Mouse (Mus musculus) large intestine, adult 2 months (tissue): Measurements from ENCODE around the gene Pkn1. TPM values are rescaled to one million over a fixed set of nuclear protein-coding genes. Genes with fewer than 3 reads are reported as not detected.

ENCODE experiments used
- DNase-seq: peaks from one replicate; pipeline ENCODE4 v3.0.0-alpha.2; 2012; ENCODE audit warnings: low read depth, low spot score
- whole genome bisulfite sequencing: fragments of 180-500 bp; shearing (Covaris S2); methylation state at CpG from one replicate; pipeline ENCODE4 v1.1.7; 2018; 5-methylcytosine and 5-hydroxymethylcytosine counted together
- polyA plus RNA-seq: library from polyadenylated mRNA; depleted of rRNA; stranded (reverse); fragments of >200 nt; gene quantifications from 2 replicates; pipeline ENCODE4 v1.2.3, GENCODE M21; 2012

Gene Pkn1
- polyA plus RNA-seq, 1 experiment, result 87.2 TPM

DNA sequence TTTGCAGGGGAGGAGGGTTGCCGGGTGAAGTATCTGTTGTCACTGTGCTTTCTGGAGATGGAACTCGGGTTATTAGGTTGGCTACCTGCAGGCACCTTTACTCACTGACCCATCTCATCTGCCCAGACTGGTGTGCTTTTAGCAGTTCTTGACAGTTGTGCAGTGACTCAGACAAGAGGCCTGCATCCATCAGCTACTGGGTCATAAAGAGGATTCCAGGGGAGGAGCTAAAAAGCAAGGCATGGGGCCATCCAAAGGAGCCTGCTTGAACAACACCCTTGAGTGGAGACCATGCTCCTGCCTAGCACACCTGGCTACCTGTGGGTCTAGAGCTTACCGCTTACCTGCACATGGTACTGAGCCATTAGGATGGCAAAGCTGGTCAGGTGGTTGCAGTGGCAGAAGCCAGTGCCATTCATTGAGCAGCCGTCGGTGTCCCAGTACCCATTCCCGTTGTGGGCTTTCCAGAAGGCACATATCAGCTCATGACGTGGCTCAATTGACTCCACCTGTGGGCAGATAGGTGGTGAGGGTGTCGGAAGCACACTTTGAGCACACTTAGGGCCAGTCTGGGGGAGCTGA, 26.6 kb upstream of the Pkn1 start:
- 91% methylated on average over 8 of the region's 8 CpGs for WGBS
- DNase-seq, result no peak

DNA sequence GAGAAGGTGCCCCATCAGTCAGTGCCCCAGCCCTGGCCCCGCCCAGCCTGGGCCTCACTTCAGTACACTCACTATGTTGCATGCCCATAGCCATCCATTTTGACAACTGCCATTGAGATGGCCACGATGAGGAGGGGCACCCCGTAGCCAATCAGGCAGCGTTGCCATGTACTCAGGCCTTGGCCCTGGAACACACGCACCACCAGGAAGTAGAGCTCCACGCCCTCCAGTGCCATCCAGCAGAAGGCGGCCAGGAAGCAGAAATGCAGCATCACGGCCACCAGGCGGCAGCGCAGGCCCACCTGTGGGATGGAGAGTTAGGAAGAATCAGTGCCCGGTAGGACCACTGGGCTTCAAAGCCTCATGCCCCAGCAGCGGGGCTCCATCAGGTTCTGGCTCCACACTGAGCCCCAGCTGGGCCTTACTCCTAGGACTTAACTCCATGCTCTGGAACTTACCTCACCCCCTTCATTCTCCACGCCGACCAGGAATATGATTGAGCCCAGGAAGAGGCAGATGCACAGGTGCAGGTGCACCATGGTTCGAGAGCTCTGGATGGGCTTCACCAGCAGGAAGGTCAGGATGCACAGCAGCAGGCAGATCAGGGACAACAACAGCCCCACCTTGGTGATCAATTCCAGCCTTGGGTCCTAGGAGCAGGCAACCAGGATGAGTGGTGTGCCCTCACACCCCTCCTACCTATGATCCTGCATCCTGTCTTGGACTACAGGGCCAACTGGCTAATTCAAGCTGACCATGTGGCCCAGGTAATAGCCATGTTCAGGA, 25.9 kb upstream of the Pkn1 start:
- 29% methylated on average over 15 of the region's 15 CpGs for WGBS
- DNase-seq, result no peak

DNA sequence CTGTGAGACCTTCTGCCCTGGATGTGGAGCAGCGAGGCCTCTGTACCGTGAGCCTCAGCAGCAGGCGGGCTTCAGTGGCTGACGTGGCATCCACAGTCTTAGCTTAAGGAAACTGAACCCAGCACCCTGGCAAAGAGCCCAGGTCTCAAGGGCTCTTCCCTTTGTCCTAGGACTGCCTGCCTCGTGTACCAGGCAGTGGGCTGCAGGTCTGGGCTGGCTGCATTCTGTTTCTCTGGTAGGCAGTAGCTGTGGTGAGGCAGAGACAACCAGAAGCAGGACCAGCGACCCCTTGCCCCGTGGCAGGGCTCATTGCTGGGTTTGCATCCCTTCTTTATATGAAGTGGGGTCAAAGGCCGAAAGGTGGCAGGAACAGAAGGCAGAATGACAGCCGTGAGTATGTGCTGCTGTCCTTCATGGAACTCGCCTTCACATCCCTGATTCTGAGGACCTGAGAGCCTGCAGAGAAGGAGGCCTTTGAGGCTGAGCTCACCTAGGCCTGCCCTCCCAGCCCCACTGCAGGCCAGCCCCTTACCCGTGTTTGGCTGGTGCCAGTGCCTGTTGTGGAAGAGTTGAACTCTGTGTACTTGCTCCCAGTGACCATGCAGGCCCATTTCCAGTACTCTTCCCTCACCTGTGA, 24.6 kb upstream of the Pkn1 start:
- 68% methylated on average over 11 of the region's 11 CpGs for WGBS
- no peak for DNase-seq

DNA sequence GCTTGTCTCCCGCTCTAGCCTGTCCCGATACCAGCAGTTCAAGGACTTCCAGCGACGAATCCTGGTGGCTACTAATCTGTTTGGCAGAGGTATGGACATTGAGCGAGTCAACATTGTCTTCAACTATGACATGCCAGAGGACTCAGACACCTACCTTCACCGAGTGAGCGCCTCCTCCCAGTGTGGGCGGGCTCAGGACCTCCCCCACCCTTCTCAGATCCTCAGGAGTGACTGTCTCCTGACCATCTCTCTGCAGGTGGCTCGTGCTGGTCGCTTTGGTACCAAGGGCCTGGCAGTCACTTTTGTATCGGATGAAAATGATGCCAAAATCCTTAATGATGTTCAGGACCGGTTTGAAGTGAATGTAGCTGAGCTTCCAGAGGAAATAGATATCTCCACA, 23.7 kb upstream of the Pkn1 start:
- WGBS, result 89% methylated on average over 12 of the region's 12 CpGs

DNA sequence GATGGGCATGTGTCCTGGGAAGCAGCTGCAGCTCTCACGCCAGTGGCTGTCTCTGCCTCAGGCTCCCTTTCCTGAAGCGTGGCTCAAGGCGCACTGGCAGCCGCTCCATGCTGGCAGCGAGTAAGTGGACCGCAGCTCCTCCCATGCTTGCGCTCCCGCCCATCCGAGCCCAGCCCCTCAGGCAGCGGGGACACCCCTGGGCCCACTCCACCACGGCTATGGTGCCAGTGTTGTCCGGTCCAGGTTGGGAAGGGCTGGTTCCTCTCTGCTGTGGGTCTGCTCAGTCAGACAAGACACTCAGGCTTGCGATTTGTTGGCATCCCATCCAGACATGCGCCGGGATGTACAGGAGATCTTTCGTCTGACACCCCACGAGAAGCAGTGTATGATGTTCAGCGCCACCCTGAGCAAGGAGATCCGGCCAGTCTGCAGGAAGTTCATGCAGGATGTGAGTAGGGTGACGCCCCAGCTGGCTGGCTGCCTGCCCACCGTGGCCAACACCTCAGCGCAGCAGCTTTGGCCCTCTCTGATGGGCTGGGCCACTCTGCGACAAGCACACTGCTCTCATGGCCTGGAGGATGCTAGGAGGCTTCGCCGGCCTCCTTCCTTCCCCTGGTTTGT, 22.5 kb upstream of the Pkn1 start:
- DNase-seq, result no peak
- WGBS, result 70% methylated on average over 25 of the region's 25 CpGs

More for the DNA sequence above, 23.7 kb upstream of the Pkn1 start:
- no peak for DNase-seq

DNA sequence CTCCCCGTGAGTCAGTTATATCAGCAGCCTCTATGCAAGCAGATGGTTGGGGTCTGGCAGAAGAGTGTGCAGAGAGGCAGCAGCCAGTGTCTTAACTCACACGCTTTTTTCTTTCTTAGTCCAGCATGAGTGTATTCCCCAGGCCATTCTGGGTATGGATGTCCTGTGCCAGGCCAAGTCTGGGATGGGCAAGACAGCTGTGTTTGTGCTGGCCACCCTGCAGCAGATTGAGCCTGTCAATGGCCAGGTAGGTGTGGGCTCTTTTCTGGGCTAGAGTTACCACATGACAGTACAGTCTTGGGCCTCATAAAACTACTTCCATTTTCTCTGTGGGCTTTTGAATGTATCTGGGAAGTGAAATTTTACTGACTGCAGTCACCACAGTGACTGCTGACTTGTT, 20.7 kb upstream of the Pkn1 start:
- 72% methylated on average over 2 of the region's 2 CpGs for WGBS
- no peak for DNase-seq

DNA sequence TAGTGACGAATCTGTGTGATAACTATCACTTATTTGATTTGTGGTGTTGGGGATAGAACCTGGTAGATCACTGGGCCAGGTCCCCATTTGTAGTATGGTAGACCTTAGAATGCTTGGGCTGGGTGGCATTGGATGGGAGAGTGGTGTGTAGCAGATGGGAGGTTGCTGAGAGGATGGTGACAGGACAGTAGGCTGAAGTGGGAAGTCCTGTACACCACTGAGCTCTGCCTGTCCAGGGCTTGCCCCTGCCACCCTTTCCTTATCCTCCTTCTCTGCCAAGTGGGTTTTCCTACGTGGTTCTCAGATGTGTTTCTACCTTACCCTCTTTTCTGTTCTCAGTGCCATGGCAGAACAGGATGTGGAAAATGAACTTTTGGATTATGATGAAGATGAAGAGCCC, 20.1 kb upstream of the Pkn1 start:
- DNase-seq, result no peak
- WGBS, result 66% methylated on average over 2 of the region's 2 CpGs

DNA sequence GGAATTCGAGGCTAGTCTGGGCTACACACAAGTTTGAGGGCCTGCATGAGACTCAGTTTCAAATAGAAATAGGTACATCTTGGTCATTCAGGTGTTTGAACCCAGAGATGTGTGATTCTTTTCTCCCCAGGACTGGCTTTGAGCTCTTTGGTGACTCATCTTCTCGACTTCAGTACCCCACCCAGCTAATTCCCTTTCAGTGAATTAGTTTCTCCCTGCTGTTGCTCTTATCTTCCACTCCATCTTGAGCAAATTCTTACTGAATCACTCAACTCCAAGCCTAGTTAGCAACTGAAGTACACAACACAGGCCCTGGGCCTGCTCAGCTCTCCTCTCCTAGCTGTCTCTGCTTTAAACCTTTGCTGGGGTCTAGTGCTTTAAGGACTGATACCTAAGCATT, 17.6 kb upstream of the Pkn1 start:
- DNase-seq, result no peak
- 27% methylated on average over 2 of the region's 2 CpGs for WGBS

DNA sequence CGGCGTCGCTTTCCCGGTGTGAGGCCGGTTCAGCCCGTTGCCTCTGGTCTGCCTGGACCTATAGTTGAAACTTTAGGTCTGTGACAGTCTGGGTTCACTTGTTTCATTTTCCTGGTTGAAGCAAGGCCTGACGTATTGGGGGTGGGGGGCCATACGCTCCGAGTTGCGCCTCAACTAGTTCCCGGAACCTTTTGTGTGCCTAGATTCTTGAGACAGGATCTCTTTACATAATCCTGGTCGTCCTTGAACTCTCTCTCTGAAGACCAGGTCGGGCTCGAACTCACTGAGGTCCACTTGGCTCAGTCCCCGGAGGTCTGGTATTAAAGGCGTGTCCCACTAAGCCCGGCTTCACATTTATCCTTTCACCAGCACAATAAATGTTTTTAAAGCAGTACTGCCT, 16.8 kb upstream of the Pkn1 start:
- no peak for DNase-seq

DNA sequence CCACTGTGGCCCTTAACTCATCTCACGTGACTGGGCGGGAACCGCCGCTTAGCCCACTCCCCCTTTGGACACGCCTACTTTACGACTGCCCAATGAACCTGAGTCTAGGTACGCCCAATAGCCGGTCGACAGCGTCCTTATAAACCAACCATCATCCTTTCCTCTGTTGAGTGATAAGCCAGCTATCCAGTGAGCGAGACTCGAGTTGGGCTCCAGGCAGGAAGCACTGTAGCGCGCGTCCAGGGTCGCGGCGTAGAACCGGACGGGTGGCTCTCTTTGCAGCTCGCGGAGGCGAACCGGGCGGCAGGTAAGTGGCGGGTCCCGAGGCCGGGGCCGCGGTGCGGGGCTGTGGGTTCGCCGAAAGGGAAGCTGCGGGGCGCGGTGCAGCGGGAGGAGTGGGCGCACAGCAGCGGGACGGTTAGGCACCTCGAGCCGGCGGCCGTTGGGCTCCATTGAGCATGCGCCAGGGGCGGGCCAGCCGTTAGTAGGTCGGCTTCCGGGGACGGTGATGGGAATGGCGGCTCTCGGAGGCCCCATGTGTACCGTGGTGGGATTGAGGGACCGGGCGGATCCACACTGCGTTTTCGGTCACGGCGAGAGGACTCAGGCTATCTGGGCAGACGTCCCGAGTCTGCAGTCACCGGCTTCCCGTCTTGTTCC, 16.2 kb upstream of the Pkn1 start, which contains the start of gene Ddx39:
TSS of gene Ddx39 (plus strand) at position 147 of the 660 bp plus-strand sequence.
- peak; percentile 100 for DNase-seq
- WGBS, result under 1% methylated on average over 63 of the region's 63 CpGs

More for the DNA sequence above, 16.8 kb upstream of the Pkn1 start:
- WGBS, result 0% methylated on average over 17 of the region's 17 CpGs

DNA sequence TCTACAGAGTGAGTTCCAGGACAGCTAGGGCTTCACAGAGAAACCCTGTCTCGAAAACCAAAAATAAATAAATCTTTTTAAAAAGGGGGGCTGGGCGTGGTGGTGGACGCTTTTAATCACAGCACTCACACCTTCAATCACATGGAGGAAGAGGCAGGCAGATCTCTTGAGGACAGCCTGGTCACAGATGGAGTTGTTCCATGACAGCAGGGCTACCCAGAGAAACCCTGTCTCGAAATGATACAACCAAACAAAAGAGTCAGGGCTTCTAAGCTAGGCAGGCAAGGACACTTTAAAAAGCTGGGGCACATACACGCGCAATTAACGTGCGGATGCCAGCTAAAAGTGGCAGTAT, 15.7 kb upstream of the Pkn1 start:
- WGBS, result 13% methylated on average over 8 of the region's 8 CpGs
- DNase-seq, result no peak

DNA sequence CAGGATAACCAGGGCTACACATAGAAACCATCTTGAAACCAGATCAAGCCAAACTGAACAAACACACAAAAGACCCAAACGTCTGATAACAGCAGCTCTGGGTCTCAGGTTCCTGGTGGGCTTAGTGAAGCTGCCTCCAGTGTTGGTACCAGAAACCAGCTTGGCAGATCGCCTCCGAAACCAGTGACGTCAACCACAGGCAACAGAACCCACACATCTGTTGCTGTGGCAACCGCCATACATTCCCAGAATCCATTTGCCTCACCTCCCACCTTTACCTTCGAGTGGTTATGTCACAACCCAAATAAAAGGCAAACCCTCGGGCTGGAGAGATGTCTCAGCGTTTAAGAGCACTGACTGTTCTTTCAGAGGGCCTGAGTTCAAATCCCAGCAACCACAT, 8.6 kb upstream of the Pkn1 start:
- WGBS, result 76% methylated on average over 8 of the region's 8 CpGs
- DNase-seq, result no peak

DNA sequence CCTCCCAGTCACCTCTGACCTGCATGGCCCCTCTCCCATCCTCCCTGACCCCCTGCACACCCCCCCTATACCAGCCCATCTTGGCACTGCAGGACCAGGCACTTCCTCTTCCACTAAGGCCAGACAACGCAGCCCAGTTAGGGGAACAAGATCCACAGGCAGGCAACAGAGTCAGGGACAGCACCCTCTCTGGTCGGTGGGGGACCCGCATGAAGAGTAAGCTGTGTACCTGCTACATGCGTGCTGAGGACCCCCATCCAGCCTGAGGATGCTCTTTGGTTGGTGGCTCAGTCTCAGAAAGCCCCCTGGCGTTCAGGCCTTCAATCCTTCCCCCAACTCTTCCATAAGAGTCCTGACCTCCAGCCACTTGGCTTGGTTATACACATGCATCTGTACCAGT, 7.4 kb upstream of the Pkn1 start:
- DNase-seq, result no peak
- 64% methylated on average over 5 of the region's 5 CpGs for WGBS

DNA sequence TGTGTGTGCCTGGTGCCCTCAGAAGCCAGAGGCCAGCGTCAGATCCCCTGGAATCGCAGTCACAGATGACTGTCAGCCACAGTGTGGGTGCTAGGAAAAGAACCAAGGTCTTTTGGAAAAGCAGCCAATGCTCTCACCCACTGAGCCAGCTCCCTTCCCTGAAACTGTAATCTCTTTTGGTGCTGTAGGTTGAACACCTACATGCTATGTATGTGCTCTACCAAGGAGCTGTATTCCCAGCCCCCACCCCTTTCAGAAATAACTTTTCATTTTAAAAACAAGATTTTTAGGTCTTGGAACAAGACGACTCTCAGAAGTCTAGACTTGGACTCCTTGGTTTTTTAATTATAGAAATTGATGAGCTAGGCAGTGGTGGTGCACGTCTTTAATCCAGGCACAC, 4.4 kb upstream of the Pkn1 start:
- no peak for DNase-seq
- 88% methylated on average over 4 of the region's 4 CpGs for WGBS

DNA sequence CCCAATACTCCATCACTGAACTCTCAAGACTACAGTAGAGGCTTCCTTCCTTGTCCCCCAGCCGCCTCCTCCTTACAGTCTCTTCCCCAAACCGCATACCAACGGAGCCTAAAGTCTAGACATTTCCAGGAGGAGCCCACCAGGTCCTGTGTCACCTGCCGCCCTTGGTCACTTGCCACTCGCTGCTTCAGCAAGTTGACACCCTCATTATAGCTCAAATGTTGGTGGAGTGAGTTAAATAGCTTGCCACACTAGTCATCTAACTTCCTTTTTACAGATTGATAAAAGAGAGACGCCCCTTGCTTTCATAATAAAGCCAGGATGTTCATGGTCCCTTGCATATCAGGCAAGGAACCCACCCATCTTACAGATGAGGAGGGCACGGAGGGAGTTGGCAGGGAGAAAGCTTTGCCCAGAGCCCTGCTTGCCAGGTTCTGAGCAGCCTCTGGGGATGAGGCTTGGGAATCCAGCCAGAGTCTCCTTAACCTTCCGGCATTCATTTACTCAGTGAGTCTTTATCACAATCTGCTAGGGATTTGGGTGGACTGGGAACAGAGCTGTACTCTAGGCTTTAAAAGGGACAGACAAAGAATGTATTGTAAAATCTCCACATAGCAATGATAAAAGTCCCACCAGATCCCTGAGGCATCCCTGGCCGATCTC, 1.6 kb upstream of the Pkn1 start:
- DNase-seq, result no peak
- 53% methylated on average over 9 of the region's 9 CpGs for WGBS

DNA sequence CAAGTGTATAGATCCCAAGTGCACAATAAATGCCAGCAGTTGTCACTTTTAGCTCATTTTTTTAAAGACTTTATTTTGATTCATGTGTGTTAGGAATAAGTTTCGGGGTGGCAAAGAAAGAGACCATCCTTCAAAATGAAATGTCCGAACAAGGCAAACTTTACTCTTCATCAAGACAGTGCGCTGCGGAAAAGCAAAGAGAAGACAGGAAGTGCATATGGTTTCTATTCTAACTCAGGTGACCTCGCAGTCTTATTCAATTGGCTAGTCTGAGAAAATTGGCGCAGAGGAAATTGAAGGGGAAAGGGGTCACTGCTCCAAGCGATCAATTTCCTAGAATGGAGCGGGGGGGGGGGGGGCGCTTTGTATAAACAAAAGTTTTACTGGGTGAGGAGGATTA, 587 bp upstream of the Pkn1 start:
- no peak for DNase-seq
- WGBS, result 30% methylated on average over 9 of the region's 9 CpGs

DNA sequence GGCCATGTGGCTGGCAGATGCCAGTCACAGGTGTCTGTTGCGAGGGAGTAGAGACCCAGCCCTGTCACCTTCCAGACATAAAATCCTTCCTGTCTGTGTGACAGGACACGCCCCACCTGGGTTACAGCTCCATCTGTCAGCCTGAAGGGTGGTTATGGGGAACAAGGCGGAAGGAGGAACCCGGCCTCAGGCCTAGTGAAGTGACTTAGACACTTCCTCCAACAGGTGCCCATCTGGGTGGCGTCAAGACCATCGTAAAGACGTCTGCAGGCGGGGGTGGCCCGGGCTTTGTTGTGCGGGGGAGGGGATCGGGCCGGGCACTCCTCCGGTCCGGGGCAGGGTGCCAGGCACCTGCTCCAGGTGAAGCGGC, 703 bp downstream of the Pkn1 start:
- WGBS, result 2% methylated on average over 15 of the region's 15 CpGs
- peak; percentile 87 for DNase-seq

DNA sequence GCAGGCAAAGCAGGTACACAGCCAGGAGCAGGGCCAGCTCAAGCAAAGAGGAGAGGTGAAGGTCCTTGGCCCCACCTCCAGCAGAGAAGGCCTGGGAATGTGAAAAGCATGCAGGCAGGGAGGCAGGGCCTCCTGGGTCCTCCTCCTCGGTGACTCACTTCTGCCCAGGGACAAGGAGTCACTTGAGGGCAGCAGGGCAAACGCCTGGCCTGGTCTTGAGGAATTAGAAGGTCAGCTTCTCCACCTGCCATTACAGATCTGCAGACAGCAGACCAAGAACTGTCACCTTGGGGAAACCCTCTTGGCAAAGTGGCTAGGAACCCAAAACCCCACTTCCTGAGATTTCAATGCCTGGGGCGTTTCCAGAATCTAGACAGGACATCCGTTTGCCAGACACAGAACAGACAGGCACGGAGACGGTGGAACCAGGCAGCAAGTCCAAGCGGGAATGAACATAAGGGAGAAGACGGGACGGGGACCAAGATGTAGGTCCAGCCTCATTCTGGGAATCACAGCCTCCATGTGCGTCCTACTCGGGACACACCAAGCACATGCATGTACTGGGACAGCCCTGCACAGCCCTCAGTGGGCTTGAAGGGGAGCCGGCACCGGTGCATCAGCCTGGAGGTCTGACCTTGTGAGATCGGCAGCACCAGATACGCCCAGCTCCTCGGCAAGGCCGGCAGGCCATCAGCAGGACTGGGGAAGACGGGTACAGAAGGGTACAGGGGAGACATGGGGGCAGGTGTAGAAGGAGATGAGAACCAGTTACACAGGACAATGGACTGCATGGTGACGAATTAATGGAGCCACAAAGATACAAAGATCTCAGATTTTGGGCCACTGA, 1.4 kb downstream of the Pkn1 start:
- peak; percentile 64 for DNase-seq
- WGBS, result 12% methylated on average over 19 of the region's 19 CpGs
